Mouse (Mus musculus): ENCODE measurements at regions not wholly inside any gene's neighbourhood (a gene's known extent, or its start where the extent isn't known, plus 50 kb on each side); places are given as distances from the start of the nearest gene placed in this dataset.

- TF ChIP-seq CTCF (IDR thresholded peaks at IDR 0.05; ENCODE audit: extremely low read depth, insufficient read length, insufficient replicate concordance, low read depth, low read length) (no peak), POLR2A (IDR thresholded peaks at IDR 0.05; ENCODE audit: low read depth, low read length) (no peak)
These were observed 260.4 kb upstream of the Gm5148 start for GRCm38 (mm10) chr3:37984706-37985105.
